Mouse (Mus musculus): Measurements from ENCODE around the gene Nckap5l. TPM values are rescaled to one million over a fixed set of nuclear protein-coding genes. Genes with fewer than 3 reads are reported as not detected.

The Nckap5l gene
- polyA plus RNA-seq, 1 experiment from 2014 or later: 6.0 TPM

- no peak overlapping the region for H3K9ac ChIP-seq (replicated peaks; ENCODE audit: low read depth)
- no peaks in the 10 kb centered on the region for H3K4me1 ChIP-seq (ENCODE audit: insufficient read depth, low read depth, low read length)
- TF ChIP-seq CTCF (IDR thresholded peaks at IDR 0.05) (no peak), EP300 (IDR thresholded peaks at IDR 0.05) (no peak)
- H3K27ac ChIP-seq (ENCODE audit: low read length): peak overlapping the region; percentile 33; the same call in 1 of the 2 replicates
- H3K4me3 ChIP-seq (ENCODE audit: low read depth, low read length): no peak overlapping the region
- H3K36me3 ChIP-seq (ENCODE audit: insufficient read depth, low read length): no peaks in the 10 kb centered on the region
- H3K4me2 ChIP-seq (replicated peaks; ENCODE audit: low read depth, low read length): no peak overlapping the region
- H3K27me3 ChIP-seq (replicated peaks; ENCODE audit: insufficient read depth, low read length): no peaks in the 10 kb centered on the region
- ATAC-seq (no peak), DNase-seq (ENCODE audit: low spot score) (no peak)
- no peaks in the 10 kb centered on the region for H3K9me3 ChIP-seq (ENCODE audit: low read length)
- WGBS: 44% methylated on average over 6 of the region's 6 CpGs
Observed at GRCm38 (mm10) chr15:99384071-99384470, 73.5 kb downstream of the Nckap5l start.

GRCm38 (mm10) chr15:99382893-99383292 is 74.7 kb downstream of the Nckap5l start:
- ATAC-seq (peak; percentile 91), DNase-seq (ENCODE audit: low spot score) (peak; percentile 89)
- Histone ChIP-seq H3K4me3 (ENCODE audit: low read depth, low read length) (no peak overlapping the region), H3K4me2 (replicated peaks; ENCODE audit: low read depth, low read length) (no peak overlapping the region), H3K9ac (replicated peaks; ENCODE audit: low read depth) (no peak overlapping the region), H3K36me3 (ENCODE audit: insufficient read depth, low read length) (no peaks in the 10 kb centered on the region), H3K27me3 (replicated peaks; ENCODE audit: insufficient read depth, low read length) (no peaks in the 10 kb centered on the region), H3K9me3 (ENCODE audit: low read length) (no peaks in the 10 kb centered on the region), H3K4me1 (ENCODE audit: insufficient read depth, low read depth, low read length) (no peaks in the 10 kb centered on the region), H3K27ac (ENCODE audit: low read length) (no peak overlapping the region)
- TF ChIP-seq CTCF (IDR thresholded peaks at IDR 0.05) (no peak), EP300 (IDR thresholded peaks at IDR 0.05) (peak; percentile 71; the same call in 1 of the 2 replicates)

- no peak for ATAC-seq
- no peaks in the 10 kb centered on the region for H3K27me3 ChIP-seq (replicated peaks; ENCODE audit: insufficient read depth, low read length)
- H3K4me3 ChIP-seq (ENCODE audit: low read depth, low read length): no peak overlapping the region
- H3K4me1 ChIP-seq (ENCODE audit: insufficient read depth, low read depth, low read length): no peaks in the 10 kb centered on the region
- no peak overlapping the region for H3K4me2 ChIP-seq (replicated peaks; ENCODE audit: low read depth, low read length)
- 91% methylated on average over 5 of the region's 5 CpGs for WGBS
- TF ChIP-seq CTCF (IDR thresholded peaks at IDR 0.05) (no peak), EP300 (IDR thresholded peaks at IDR 0.05) (no peak)
- H3K9me3 ChIP-seq (ENCODE audit: low read length): no peaks in the 10 kb centered on the region
- no peak overlapping the region for H3K27ac ChIP-seq (ENCODE audit: low read length)
- H3K36me3 ChIP-seq (ENCODE audit: insufficient read depth, low read length): no peaks in the 10 kb centered on the region
- H3K9ac ChIP-seq (replicated peaks; ENCODE audit: low read depth): no peak overlapping the region
- no peak for DNase-seq (ENCODE audit: low spot score)
Observed at GRCm38 (mm10) chr15:99376240-99376639, 81.3 kb downstream of the Nckap5l start.

- H3K4me1 ChIP-seq (ENCODE audit: insufficient read depth, low read depth, low read length): no peaks in the 10 kb centered on the region
- no peak for ATAC-seq
- H3K9me3 ChIP-seq (ENCODE audit: low read length): no peaks in the 10 kb centered on the region
- no peak overlapping the region for H3K9ac ChIP-seq (replicated peaks; ENCODE audit: low read depth)
- no peak overlapping the region for H3K4me3 ChIP-seq (ENCODE audit: low read depth, low read length)
- H3K36me3 ChIP-seq (ENCODE audit: insufficient read depth, low read length): no peaks in the 10 kb centered on the region
- no peaks in the 10 kb centered on the region for H3K27me3 ChIP-seq (replicated peaks; ENCODE audit: insufficient read depth, low read length)
- TF ChIP-seq EP300 (IDR thresholded peaks at IDR 0.05) (no peak), CTCF (IDR thresholded peaks at IDR 0.05) (no peak)
- 81% methylated on average over 3 of the region's 3 CpGs for WGBS
- H3K27ac ChIP-seq (ENCODE audit: low read length): no peak overlapping the region
- no peak overlapping the region for H3K4me2 ChIP-seq (replicated peaks; ENCODE audit: low read depth, low read length)
- no peak for DNase-seq (ENCODE audit: low spot score)
Observed at GRCm38 (mm10) chr15:99375581-99375980, 82.0 kb downstream of the Nckap5l start.

GRCm38 (mm10) chr15:99375036-99375435 is 82.5 kb downstream of the Nckap5l start:
- WGBS: 94% methylated on average over 5 of the region's 5 CpGs
- Histone ChIP-seq H3K4me3 (ENCODE audit: low read depth, low read length) (no peak overlapping the region), H3K27ac (ENCODE audit: low read length) (no peak overlapping the region), H3K9me3 (ENCODE audit: low read length) (no peaks in the 10 kb centered on the region), H3K4me2 (replicated peaks; ENCODE audit: low read depth, low read length) (no peak overlapping the region), H3K36me3 (ENCODE audit: insufficient read depth, low read length) (no peaks in the 10 kb centered on the region), H3K9ac (replicated peaks; ENCODE audit: low read depth) (no peak overlapping the region), H3K4me1 (ENCODE audit: insufficient read depth, low read depth, low read length) (no peaks in the 10 kb centered on the region), H3K27me3 (replicated peaks; ENCODE audit: insufficient read depth, low read length) (no peaks in the 10 kb centered on the region)
- TF ChIP-seq EP300 (IDR thresholded peaks at IDR 0.05) (no peak), CTCF (IDR thresholded peaks at IDR 0.05) (no peak)
- DNase-seq (ENCODE audit: low spot score) (no peak), ATAC-seq (no peak)

GRCm38 (mm10) chr15:99372761-99373160 is 84.8 kb downstream of the Nckap5l start:
- no peak overlapping the region for H3K27ac ChIP-seq (ENCODE audit: low read length)
- H3K9me3 ChIP-seq (ENCODE audit: low read length): no peaks in the 10 kb centered on the region
- no peaks in the 10 kb centered on the region for H3K27me3 ChIP-seq (replicated peaks; ENCODE audit: insufficient read depth, low read length)
- TF ChIP-seq EP300 (IDR thresholded peaks at IDR 0.05): no peak
- TF ChIP-seq CTCF (IDR thresholded peaks at IDR 0.05): no peak
- DNase-seq (ENCODE audit: low spot score): no peak
- no peaks in the 10 kb centered on the region for H3K36me3 ChIP-seq (ENCODE audit: insufficient read depth, low read length)
- 0 out of 2 replicates have a peak, but pooled peaks cover 3% of the 10 kb centered on the region for H3K4me1 ChIP-seq (ENCODE audit: insufficient read depth, low read depth, low read length)
- H3K9ac ChIP-seq (replicated peaks; ENCODE audit: low read depth): no peak overlapping the region
- no peak for ATAC-seq
- H3K4me2 ChIP-seq (replicated peaks; ENCODE audit: low read depth, low read length): no peak overlapping the region
- H3K4me3 ChIP-seq (ENCODE audit: low read depth, low read length): no peak overlapping the region
- WGBS: 71% methylated on average over 9 of the region's 9 CpGs

Other genes starting within 250 kb of the Nckap5l start
- gene Kcnh3, start 232.9 kb downstream of the Nckap5l start, polyA plus RNA-seq (2015; fragmentation: Nextera tagmentation; extraction: Ambion mirVana): 0.21 and 0.63 TPM in 2 replicates
- 96.9 and 102 TPM in 2 replicates for gene Mcrs1, start 205.8 kb downstream of the Nckap5l start, polyA plus RNA-seq (2015; fragmentation: Nextera tagmentation; extraction: Ambion mirVana)
- 37.1 and 39.9 TPM in 2 replicates for gene Prpf40b, start 162.7 kb downstream of the Nckap5l start, polyA plus RNA-seq (2015; fragmentation: Nextera tagmentation; extraction: Ambion mirVana)
- 0.07 TPM in 1 of 2 replicates, not detected in the other for gene Fam186b, start 161.9 kb downstream of the Nckap5l start, polyA plus RNA-seq (2015; fragmentation: Nextera tagmentation; extraction: Ambion mirVana)
- 25.8 and 30.7 TPM in 2 replicates for gene Fmnl3, start 87.3 kb downstream of the Nckap5l start, polyA plus RNA-seq (2015; fragmentation: Nextera tagmentation; extraction: Ambion mirVana)
- 669 and 693 TPM in 2 replicates for gene Tmbim6, start 64.9 kb downstream of the Nckap5l start, polyA plus RNA-seq (2015; fragmentation: Nextera tagmentation; extraction: Ambion mirVana)
- 11.2 and 11.5 TPM in 2 replicates for gene Bcdin3d, start 17.0 kb upstream of the Nckap5l start, polyA plus RNA-seq (2015; fragmentation: Nextera tagmentation; extraction: Ambion mirVana)
- 0.81 and 0.95 TPM in 2 replicates for gene Faim2, start 70.4 kb upstream of the Nckap5l start, polyA plus RNA-seq (2015; fragmentation: Nextera tagmentation; extraction: Ambion mirVana)
- not detected in 2 replicates for gene Aqp2, start 121.3 kb upstream of the Nckap5l start, polyA plus RNA-seq (2015; fragmentation: Nextera tagmentation; extraction: Ambion mirVana)
- gene Aqp5, start 133.0 kb upstream of the Nckap5l start, polyA plus RNA-seq (2015; fragmentation: Nextera tagmentation; extraction: Ambion mirVana): 551 and 593 TPM in 2 replicates
- not detected in 2 replicates for gene Aqp6, start 143.7 kb upstream of the Nckap5l start, polyA plus RNA-seq (2015; fragmentation: Nextera tagmentation; extraction: Ambion mirVana)
- 7.5 and 10.9 TPM in 2 replicates for gene Racgap1, start 193.9 kb upstream of the Nckap5l start, polyA plus RNA-seq (2015; fragmentation: Nextera tagmentation; extraction: Ambion mirVana)
- 1.3 TPM in 2 replicates for gene Asic1, start 212.6 kb upstream of the Nckap5l start, polyA plus RNA-seq (2015; fragmentation: Nextera tagmentation; extraction: Ambion mirVana)
- gene Smarcd1, start 244.4 kb upstream of the Nckap5l start, polyA plus RNA-seq (2015; fragmentation: Nextera tagmentation; extraction: Ambion mirVana): 19.7 and 20.4 TPM in 2 replicates
- 3.2 TPM in 1 of 2 replicates, not detected in the other for gene Gm17349, start 247.7 kb upstream of the Nckap5l start, polyA plus RNA-seq (2015; fragmentation: Nextera tagmentation; extraction: Ambion mirVana)